Mouse (Mus musculus): ENCODE measurements at regions not wholly inside any gene's neighbourhood (a gene's known extent, or its start where the extent isn't known, plus 50 kb on each side); places are given as distances from the start of the nearest gene placed in this dataset.

- DNase-seq: no peak
Measured at GRCm38 (mm10) chr8:90192856-90193255, 155.3 kb downstream of the Tox3 start.

- no peak for DNase-seq
Measured at GRCm38 (mm10) chr8:90182807-90183206, 165.3 kb downstream of the Tox3 start.

- DNase-seq: no peak
Measured at GRCm38 (mm10) chr8:90176771-90177170, 171.4 kb downstream of the Tox3 start.

GRCm38 (mm10) chr8:90176335-90176734 lies 171.8 kb downstream of the Tox3 start:
- DNase-seq: no peak

GRCm38 (mm10) chr8:90166639-90167038 lies 181.5 kb downstream of the Tox3 start:
- no peak for DNase-seq

GRCm38 (mm10) chr8:90151477-90151876 lies 196.7 kb downstream of the Tox3 start:
- no peak for DNase-seq

- no peak for DNase-seq
Measured at GRCm38 (mm10) chr8:90149903-90150302, 198.2 kb downstream of the Tox3 start.

- no peak for DNase-seq
Measured at GRCm38 (mm10) chr8:90134626-90135025, 213.5 kb downstream of the Tox3 start.

- DNase-seq: no peak
Measured at GRCm38 (mm10) chr8:90130704-90131267, 217.4 kb downstream of the Tox3 start.

GRCm38 (mm10) chr8:90125426-90125825 lies 222.7 kb downstream of the Tox3 start:
- DNase-seq: no peak

- DNase-seq: no peak
Measured at GRCm38 (mm10) chr8:90123101-90123500, 225.0 kb downstream of the Tox3 start.

GRCm38 (mm10) chr8:90121935-90122334 lies 226.2 kb downstream of the Tox3 start:
- no peak for DNase-seq

GRCm38 (mm10) chr8:90121017-90121416 lies 227.1 kb downstream of the Tox3 start:
- no peak for DNase-seq

- DNase-seq: no peak
Measured at GRCm38 (mm10) chr8:90115436-90115835, 232.7 kb downstream of the Tox3 start.

- DNase-seq: no peak
Measured at GRCm38 (mm10) chr8:90100509-90100908, 247.6 kb downstream of the Tox3 start.

GRCm38 (mm10) chr8:90082630-90083029 lies 265.5 kb downstream of the Tox3 start:
- no peak for DNase-seq

GRCm38 (mm10) chr8:90076381-90076780 lies 271.8 kb downstream of the Tox3 start:
- DNase-seq: no peak

GRCm38 (mm10) chr8:90075796-90076195 lies 272.3 kb downstream of the Tox3 start:
- DNase-seq: no peak

GRCm38 (mm10) chr8:90070006-90070405 lies 278.1 kb downstream of the Tox3 start:
- DNase-seq: no peak

GRCm38 (mm10) chr8:90069411-90069993 lies 278.6 kb downstream of the Tox3 start:
- DNase-seq: no peak

GRCm38 (mm10) chr8:90068441-90068840 lies 279.7 kb downstream of the Tox3 start:
- DNase-seq: no peak

- no peak for DNase-seq
Measured at GRCm38 (mm10) chr8:90064381-90064780, 283.8 kb downstream of the Tox3 start.

GRCm38 (mm10) chr8:90063291-90063690 lies 284.9 kb downstream of the Tox3 start:
- no peak for DNase-seq

- no peak for DNase-seq
Measured at GRCm38 (mm10) chr8:90058631-90059166, 289.4 kb downstream of the Tox3 start.

- no peak for DNase-seq
Measured at GRCm38 (mm10) chr8:90056331-90056730, 291.8 kb downstream of the Tox3 start.

Measured in lung, adult 18-20 months (tissue).